Mouse (Mus musculus) heart, embryonic 14.5 days (tissue): ENCODE measurements around the gene Lrp1. TPM values are rescaled to one million over a fixed set of nuclear protein-coding genes. Genes with fewer than 3 reads are reported as not detected.

Experiments used
- ATAC-seq: fragments of 200-750 bp; cut with Nextera tagmentation; 2 replicates; pipeline ENCODE4 v1.8.0; 2017; ENCODE audit warnings: low read depth, moderate TSS enrichment; ENCODE audit not compliant: insufficient number of reproducible peaks, insufficient read depth, low FRiP score
- H3K27ac ChIP-seq, 2 experiments: fragments of 200-500 bp in 1 of 2; fragments of 300-500 bp in 1 of 2; sonication (generic) in 1 of 2; replicated peaks in 1 of 2; 2 replicates each; pipeline ENCODE4 v1.5.1; 2012 to 2014; ENCODE audit warnings: low read depth in 2 of 2, low read length in 2 of 2, control low read depth in 1 of 2, mild to moderate bottlenecking in 1 of 2, mixed read lengths in 1 of 2; ENCODE audit not compliant: control insufficient read depth in 1 of 2, insufficient read depth in 1 of 2
- H3K27me3 ChIP-seq: fragments of 300-500 bp; sonication (generic); 2 replicates; pipeline ENCODE4 v1.6.1; 2014; ENCODE audit warnings: mild to moderate bottlenecking, low read length, control low read depth; ENCODE audit not compliant: control insufficient read depth, insufficient read depth
- H3K36me3 ChIP-seq: fragments of 300-500 bp; sonication (generic); 2 replicates; pipeline ENCODE4 v1.6.1; 2014; ENCODE audit warnings: mild to moderate bottlenecking, control low read depth, low read length, mixed read lengths; ENCODE audit not compliant: control insufficient read depth, insufficient read depth
- H3K4me1 ChIP-seq, 2 experiments: fragments of 200-500 bp in 1 of 2; fragments of 300-500 bp in 1 of 2; sonication (generic) in 1 of 2; 2 replicates each; pipeline ENCODE4 v1.6.1; 2012 to 2014; ENCODE audit warnings: low read length in 2 of 2, control low read depth in 1 of 2, mixed read lengths in 1 of 2; ENCODE audit not compliant: control insufficient read depth in 2 of 2, insufficient read depth in 2 of 2
- H3K4me2 ChIP-seq: fragments of 300-500 bp; sonication (generic); 2 replicates; pipeline ENCODE4 v1.6.1; 2014; ENCODE audit warnings: mild to moderate bottlenecking, low read length
- H3K4me3 ChIP-seq, 2 experiments: fragments of 200-500 bp in 1 of 2; fragments of 300-500 bp in 1 of 2; sonication (generic) in 1 of 2; 2 replicates each; pipeline ENCODE4 v1.5.1; 2012 to 2014; ENCODE audit warnings: low read length in 2 of 2, mild to moderate bottlenecking in 2 of 2, control low read depth in 1 of 2, low read depth in 1 of 2, moderate library complexity in 1 of 2; ENCODE audit not compliant: control insufficient read depth in 1 of 2, insufficient read depth in 1 of 2
- H3K9ac ChIP-seq: fragments of 300-500 bp; sonication (generic); 2 replicates; pipeline ENCODE4 v1.6.1; 2014; ENCODE audit warnings: mild to moderate bottlenecking, low read length
- H3K9me3 ChIP-seq: fragments of 300-500 bp; sonication (generic); 2 replicates; pipeline ENCODE4 v1.6.1; 2016; ENCODE audit warnings: low read length, control low read depth; ENCODE audit not compliant: control insufficient read depth
- WGBS: fragments of 180-500 bp; shearing (Covaris S2); extraction: QIAGEN DNeasy Blood & Tissue Kit; methylation state at CpG from one replicate; pipeline ENCODE4 v1.1.7; 2014; 5-methylcytosine and 5-hydroxymethylcytosine counted together
- polyA plus RNA-seq: library from polyadenylated mRNA; unstranded; fragments of >200 nt; fragmentation: Nextera tagmentation; extraction: Ambion mirVana; gene quantifications from 2 replicates; pipeline ENCODE4 v1.2.1, GENCODE M21; 2014

The Lrp1 gene
- polyA plus RNA-seq, 1 experiment from 2014 or later: 31.2 TPM

DNA sequence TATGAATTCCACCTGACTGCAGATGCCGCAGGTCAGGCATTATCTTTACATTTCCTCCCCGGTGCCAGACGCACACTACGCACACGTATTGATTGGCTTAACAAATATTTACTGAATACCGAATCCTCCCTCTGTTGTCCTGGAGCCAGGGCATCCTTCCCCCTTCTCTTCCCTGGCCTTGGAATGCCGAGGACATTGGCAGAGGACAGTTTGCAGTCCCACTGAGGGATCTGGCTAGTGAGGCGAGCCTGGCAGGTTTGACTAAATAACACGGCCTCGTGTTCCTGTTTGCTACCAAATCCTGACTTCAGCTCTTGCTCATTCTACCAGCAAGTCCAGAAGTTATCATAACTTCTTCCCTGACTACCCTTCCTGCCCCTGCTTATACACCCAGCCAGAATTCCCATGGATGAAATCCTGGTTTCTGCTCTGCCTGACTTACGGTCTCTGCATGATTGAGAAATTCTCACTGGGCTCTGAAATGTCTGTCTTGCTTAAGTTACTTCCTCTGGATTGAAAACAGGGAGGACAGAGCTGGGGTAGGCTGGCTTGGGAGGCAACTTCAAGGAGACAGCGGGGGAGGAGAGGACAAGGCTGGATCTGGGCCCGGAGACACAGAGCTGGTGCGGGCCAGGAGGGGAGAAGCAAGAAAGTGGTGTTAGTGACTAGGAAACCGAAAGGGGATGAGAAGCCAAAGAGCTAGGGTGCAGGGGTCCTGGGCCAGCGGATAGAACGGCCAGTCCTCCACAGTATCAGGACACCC, 21.0 kb downstream of the Lrp1 start:
- peak; percentile 36 for ATAC-seq
- H3K4me2 ChIP-seq: no peak overlapping the region
- WGBS: 44% methylated on average over 17 of the region's 17 CpGs

DNA sequence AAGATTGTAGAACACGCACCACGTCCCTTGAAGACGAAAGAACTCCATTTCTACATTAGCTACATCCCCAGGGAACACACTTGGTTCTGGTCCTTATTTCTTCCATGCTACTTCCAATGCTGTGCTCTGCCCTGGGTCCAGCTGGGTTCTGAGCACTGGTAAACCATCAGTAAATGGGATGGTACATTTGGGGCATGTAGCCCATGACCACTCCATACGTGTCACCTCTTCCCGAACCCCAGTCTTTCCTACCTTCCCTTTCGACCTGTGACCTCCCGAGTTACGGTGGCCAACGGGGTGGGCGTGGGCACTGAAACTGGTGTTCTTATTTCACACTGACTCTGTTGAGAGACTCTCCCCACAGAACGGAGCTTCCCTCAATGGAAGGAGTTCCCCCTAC, 21.7 kb downstream of the Lrp1 start:
- H3K4me1 ChIP-seq: peaks cover 57 to 68% of the 10 kb centered on the region in 2 experiments
- peaks cover 12% of the 10 kb centered on the region; the same call in 1 of the 2 replicates for H3K36me3 ChIP-seq
- H3K9me3 ChIP-seq: no peaks in the 10 kb centered on the region
- no peaks in the 10 kb centered on the region for H3K27me3 ChIP-seq
- no peak overlapping the region for H3K4me2 ChIP-seq
- H3K27ac ChIP-seq: peak overlapping the region in 1 of 2 experiments; percentile 72; a peak in 2 of 4 replicates
- ATAC-seq: no peak
- 86% methylated on average over 11 of the region's 11 CpGs for WGBS
- H3K9ac ChIP-seq: no peak overlapping the region
- H3K4me3 ChIP-seq: no peak overlapping the region

More for the DNA sequence above, 21.0 kb downstream of the Lrp1 start:
- H3K36me3 ChIP-seq: peaks cover 6% of the 10 kb centered on the region
- no peaks in the 10 kb centered on the region for H3K9me3 ChIP-seq
- no peaks in the 10 kb centered on the region for H3K27me3 ChIP-seq
- peak overlapping the region; percentile 37 to 72 for H3K27ac ChIP-seq
- H3K4me3 ChIP-seq: no peak overlapping the region
- peak overlapping the region; percentile 17; the same call in 1 of the 2 replicates for H3K9ac ChIP-seq
- H3K4me1 ChIP-seq: peaks cover 61 to 66% of the 10 kb centered on the region in 2 experiments

DNA sequence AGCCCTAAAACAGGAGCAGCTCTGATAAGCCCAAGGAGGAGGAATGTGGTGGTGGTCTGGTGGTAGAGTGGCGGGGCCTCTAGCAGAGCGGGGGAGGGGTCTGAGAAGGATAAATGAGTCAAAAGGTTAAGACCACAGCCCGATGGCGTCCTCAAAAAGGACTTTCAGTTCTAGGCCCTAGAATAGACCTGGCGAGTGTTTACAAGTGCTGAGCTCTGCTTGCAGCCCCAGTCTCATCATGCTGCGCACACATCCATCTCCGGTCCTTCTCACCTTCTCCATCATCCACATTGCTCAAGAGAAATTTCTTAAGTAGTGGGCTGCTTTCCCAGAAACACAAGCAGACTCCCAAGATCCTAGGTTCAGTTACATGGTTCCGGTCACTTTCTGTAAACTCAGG, 22.3 kb downstream of the Lrp1 start:
- Histone ChIP-seq H3K9me3 (no peaks in the 10 kb centered on the region), H3K27ac (no peak overlapping the region), H3K4me3 (no peak overlapping the region), H3K27me3 (no peaks in the 10 kb centered on the region), H3K9ac (no peak overlapping the region), H3K36me3 (peaks cover 14% of the 10 kb centered on the region; the same call in 1 of the 2 replicates), H3K4me2 (no peak overlapping the region), H3K4me1 (peaks cover 52 to 66% of the 10 kb centered on the region in 2 experiments)
- no peak for ATAC-seq
- WGBS: 55% methylated on average over 8 of the region's 8 CpGs

DNA sequence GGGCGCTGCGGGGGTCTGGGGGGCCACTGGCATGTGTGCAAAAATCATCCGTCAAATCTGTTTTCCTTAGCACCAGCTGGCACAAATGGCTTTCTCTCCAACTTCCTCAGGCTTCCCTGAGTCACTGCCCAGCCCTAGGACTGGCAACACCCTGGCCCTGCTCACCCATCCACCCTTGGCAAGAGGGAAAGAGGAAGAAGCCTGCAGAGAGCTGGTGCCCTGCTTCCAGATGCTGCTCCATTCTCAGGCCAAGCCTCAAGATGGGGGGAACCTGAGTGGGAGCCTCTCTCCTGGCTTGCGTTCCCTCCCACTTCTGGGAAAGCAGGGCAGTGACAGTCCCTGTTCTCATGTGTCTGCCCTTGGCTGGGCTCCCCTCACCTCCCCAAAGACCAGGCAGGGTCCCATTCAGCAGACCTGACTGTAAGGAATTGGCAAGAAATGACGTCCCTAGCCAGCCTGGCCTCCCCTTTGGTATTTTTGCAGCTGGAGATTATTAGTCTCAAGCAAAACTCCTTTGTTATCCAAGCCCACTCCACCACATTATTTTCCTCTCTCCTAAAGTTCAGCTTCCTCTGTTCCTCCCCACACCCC, 23.5 kb downstream of the Lrp1 start:
- ATAC-seq: no peak
- 73% methylated on average over 5 of the region's 5 CpGs for WGBS
- Histone ChIP-seq H3K27me3 (no peaks in the 10 kb centered on the region), H3K4me1 (peaks cover 52 to 64% of the 10 kb centered on the region in 2 experiments), H3K9ac (0 out of 2 replicates have a peak overlapping the region, but pooled peaks have one; percentile 1), H3K9me3 (no peaks in the 10 kb centered on the region), H3K4me3 (no peak overlapping the region), H3K27ac (peak overlapping the region in 1 of 2 experiments; percentile 81; a peak in 3 of 4 replicates), H3K36me3 (peaks cover 17% of the 10 kb centered on the region; the same call in 1 of the 2 replicates), H3K4me2 (no peak overlapping the region)

DNA sequence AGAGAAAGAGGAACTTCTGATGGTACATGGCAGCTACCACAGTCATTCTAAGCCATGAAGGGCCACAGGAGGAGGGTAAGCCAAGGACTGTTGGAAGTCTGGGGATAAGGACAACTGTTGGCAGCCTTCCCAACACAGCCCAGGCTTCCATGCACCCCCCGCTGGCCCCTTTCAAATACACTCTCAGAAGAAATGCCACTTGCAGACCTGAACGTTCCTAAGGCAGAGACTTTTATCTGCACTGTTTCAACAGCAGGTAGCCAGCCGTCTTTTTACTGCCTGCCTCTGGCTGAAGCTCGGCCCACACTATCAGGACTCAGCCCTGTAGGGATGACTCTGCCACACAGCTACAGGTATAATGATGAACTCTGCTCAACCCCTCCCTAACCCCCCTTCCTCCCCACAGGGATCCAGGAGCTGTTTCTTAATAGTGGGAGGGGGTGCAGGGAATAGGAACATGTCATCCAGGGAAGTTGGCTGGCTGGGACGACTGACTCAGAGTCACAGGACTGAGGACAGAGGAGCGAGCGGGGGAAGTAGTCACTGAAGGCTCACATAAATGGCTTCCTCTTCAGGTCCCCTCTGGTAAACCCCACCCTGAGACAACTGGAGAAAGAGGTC, 24.5 kb downstream of the Lrp1 start:
- Histone ChIP-seq H3K27me3 (no peaks in the 10 kb centered on the region), H3K36me3 (peaks cover 21% of the 10 kb centered on the region; the same call in 1 of the 2 replicates), H3K4me1 (peaks cover 56 to 73% of the 10 kb centered on the region in 2 experiments), H3K9me3 (no peaks in the 10 kb centered on the region), H3K4me3 (no peak overlapping the region), H3K27ac (peak overlapping the region; percentile 72 to 81), H3K4me2 (peak overlapping the region; percentile 35), H3K9ac (peak overlapping the region; percentile 50; the same call in 1 of the 2 replicates)
- WGBS: 14% methylated on average over 7 of the region's 7 CpGs
- ATAC-seq: peak; percentile 54; the same call in 1 of the 2 replicates

DNA sequence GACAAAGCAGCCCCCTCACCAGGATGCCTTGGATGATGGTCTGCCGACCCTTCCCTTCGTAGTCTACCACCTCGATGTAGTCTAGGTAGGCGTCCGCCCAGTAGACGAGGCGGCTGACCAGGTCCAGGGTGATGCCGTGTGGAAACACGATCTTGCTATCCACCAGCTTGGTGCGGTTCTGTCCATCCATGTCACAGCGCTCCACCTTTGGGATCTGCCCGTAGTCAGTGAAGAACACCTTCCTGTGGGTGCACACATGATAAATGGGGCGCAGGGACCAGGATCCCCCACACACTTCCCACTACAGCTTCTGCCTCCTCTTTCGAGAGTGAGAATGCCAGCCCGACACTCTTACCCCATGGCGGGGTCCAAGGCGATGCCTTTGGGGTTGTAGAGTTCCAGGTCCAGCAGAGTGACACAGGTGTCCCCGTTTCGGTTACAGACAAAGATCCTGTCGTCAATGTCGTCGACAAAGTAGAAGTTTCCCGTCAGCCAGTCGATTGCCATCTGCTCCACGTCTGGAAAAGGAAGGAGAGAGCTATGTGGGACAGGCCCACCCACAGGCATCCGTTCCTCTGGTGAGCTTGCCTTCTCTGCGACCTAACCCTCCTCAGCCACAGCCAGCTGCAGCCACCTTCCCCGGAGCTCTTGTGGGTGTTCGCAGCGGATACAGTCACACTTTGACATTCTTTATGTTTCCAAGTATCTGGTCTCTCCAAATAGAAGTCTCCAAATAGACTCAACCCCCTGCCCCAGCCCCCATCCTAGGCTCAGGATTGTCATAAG, 25.8 kb downstream of the Lrp1 start:
- Histone ChIP-seq H3K27me3 (no peaks in the 10 kb centered on the region), H3K9ac (no peak overlapping the region), H3K27ac (no peak overlapping the region), H3K9me3 (no peaks in the 10 kb centered on the region), H3K4me3 (no peak overlapping the region), H3K36me3 (peaks cover 29% of the 10 kb centered on the region), H3K4me2 (no peak overlapping the region), H3K4me1 (peaks cover 54 to 73% of the 10 kb centered on the region in 2 experiments)
- ATAC-seq: no peak
- WGBS: 68% methylated on average over 30 of the region's 30 CpGs

DNA sequence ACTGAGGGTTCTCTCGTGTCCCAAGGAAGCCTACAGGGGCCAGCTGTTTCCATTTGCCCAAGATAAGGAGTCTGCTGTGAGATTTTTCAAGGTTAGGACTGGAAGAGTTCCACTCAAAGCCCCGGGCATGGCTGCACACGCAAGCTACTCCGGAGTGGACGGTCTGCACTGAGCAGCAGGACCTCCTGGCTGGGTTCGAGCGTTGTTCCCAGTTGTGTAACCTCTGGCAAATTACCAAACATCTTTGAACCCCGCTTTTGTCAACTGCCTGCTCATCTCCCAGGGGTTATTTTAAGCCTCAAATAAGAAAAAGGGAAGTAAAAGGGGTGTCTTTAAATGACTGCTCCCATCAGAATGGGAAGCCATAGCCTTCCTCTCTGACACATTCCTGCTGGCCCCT, 26.5 kb downstream of the Lrp1 start:
- no peak overlapping the region for H3K4me3 ChIP-seq
- 62% methylated on average over 8 of the region's 8 CpGs for WGBS
- H3K4me2 ChIP-seq: no peak overlapping the region
- no peak overlapping the region; a peak in 1 of 4 replicates for H3K27ac ChIP-seq
- H3K9me3 ChIP-seq: no peaks in the 10 kb centered on the region
- no peak for ATAC-seq
- H3K36me3 ChIP-seq: peaks cover 36% of the 10 kb centered on the region
- no peaks in the 10 kb centered on the region for H3K27me3 ChIP-seq
- no peak overlapping the region for H3K9ac ChIP-seq
- peaks cover 48 to 66% of the 10 kb centered on the region in 2 experiments for H3K4me1 ChIP-seq
